Mouse (Mus musculus) kidney, embryonic 14.5 days (tissue): ENCODE data around the gene Eef1g. TPM values are rescaled to one million over a fixed set of nuclear protein-coding genes. Genes with fewer than 3 reads are reported as not detected.
A peak's percentile ranks its signal among the peaks of the same experiment; 100 is the strongest.

Source experiments
- ATAC-seq: fragments of 200-750 bp; cut with Nextera tagmentation; 2 replicates; pipeline ENCODE4 v1.8.0; 2017; ENCODE audit warnings: moderate number of reproducible peaks, mild to moderate bottlenecking, moderate TSS enrichment, moderate library complexity; ENCODE audit not compliant: low FRiP score, low TSS enrichment
- H3K27ac ChIP-seq: fragments of 300-500 bp; sonication (generic); 2 replicates; pipeline ENCODE4 v1.5.1; 2014; ENCODE audit warnings: low read depth, mild to moderate bottlenecking, low read length, moderate library complexity, mixed read lengths
- H3K27me3 ChIP-seq: fragments of 300-500 bp; sonication (generic); 2 replicates; pipeline ENCODE4 v1.6.1; 2014; ENCODE audit warnings: mild to moderate bottlenecking, low read length; ENCODE audit not compliant: control insufficient read depth, insufficient read depth
- H3K36me3 ChIP-seq: fragments of 300-500 bp; sonication (generic); 2 replicates; pipeline ENCODE4 v1.6.1; 2014; ENCODE audit warnings: low read length, mixed read lengths; ENCODE audit not compliant: control insufficient read depth, insufficient read depth
- H3K4me1 ChIP-seq: fragments of 300-500 bp; sonication (generic); 2 replicates; pipeline ENCODE4 v1.6.1; 2014; ENCODE audit warnings: low read length, mixed read lengths; ENCODE audit not compliant: control insufficient read depth, insufficient read depth
- H3K4me2 ChIP-seq: fragments of 300-500 bp; sonication (generic); replicated peaks from 2 replicates; pipeline ENCODE4 v1.6.1; 2014; ENCODE audit warnings: low read depth, mild to moderate bottlenecking, low read length
- H3K4me3 ChIP-seq: fragments of 300-500 bp; sonication (generic); 2 replicates; pipeline ENCODE4 v1.5.1; 2014; ENCODE audit warnings: mild to moderate bottlenecking, low read length
- H3K9ac ChIP-seq: fragments of 300-500 bp; sonication (generic); 2 replicates; pipeline ENCODE4 v1.6.1; 2014; ENCODE audit warnings: low read depth, mild to moderate bottlenecking, low read length, moderate library complexity
- H3K9me3 ChIP-seq: fragments of 300-500 bp; sonication (generic); 2 replicates; pipeline ENCODE4 v1.6.1; 2016; ENCODE audit warnings: low read length; ENCODE audit not compliant: control insufficient read depth
- WGBS: fragments of 180-500 bp; shearing (Covaris S2); extraction: QIAGEN DNeasy Blood & Tissue Kit; methylation state at CpG from one replicate; pipeline ENCODE4 v1.1.7; 2014; 5-methylcytosine and 5-hydroxymethylcytosine counted together
- polyA plus RNA-seq: library from polyadenylated mRNA; unstranded; fragments of >200 nt; fragmentation: Nextera tagmentation; extraction: Ambion mirVana; gene quantifications from 2 replicates; pipeline ENCODE4 v1.2.1, GENCODE M21; 2014

Gene Eef1g
- polyA plus RNA-seq, 1 experiment from 2014 or later, result 516 TPM

GRCm38 (mm10) chr19:8974638-8975037 is 7.8 kb downstream of the Eef1g start:
- no peaks in the 10 kb centered on the region for H3K27me3 ChIP-seq
- no peak for ATAC-seq
- H3K4me1 ChIP-seq, result no peaks in the 10 kb centered on the region
- no peak overlapping the region for H3K27ac ChIP-seq
- no peak overlapping the region for H3K4me3 ChIP-seq
- no peaks in the 10 kb centered on the region for H3K9me3 ChIP-seq
- no peak overlapping the region for H3K9ac ChIP-seq
- peaks cover 99% of the 10 kb centered on the region for H3K36me3 ChIP-seq
- H3K4me2 ChIP-seq, result no peak overlapping the region
- 89% methylated on average over 1 of the region's 1 CpGs for WGBS

GRCm38 (mm10) chr19:8975491-8975890 is 8.7 kb downstream of the Eef1g start:
- Histone ChIP-seq H3K36me3 (peaks cover 99% of the 10 kb centered on the region), H3K4me3 (no peak overlapping the region), H3K9ac (no peak overlapping the region), H3K27me3 (no peaks in the 10 kb centered on the region), H3K4me2 (no peak overlapping the region), H3K9me3 (no peaks in the 10 kb centered on the region), H3K27ac (no peak overlapping the region), H3K4me1 (no peaks in the 10 kb centered on the region)
- 97% methylated on average over 2 of the region's 2 CpGs for WGBS
- ATAC-seq, result no peak

- H3K27ac ChIP-seq, result no peak overlapping the region
- peaks cover 90% of the 10 kb centered on the region for H3K36me3 ChIP-seq
- H3K9ac ChIP-seq, result no peak overlapping the region
- H3K4me1 ChIP-seq, result no peaks in the 10 kb centered on the region
- peak; percentile 77 for ATAC-seq
- no peaks in the 10 kb centered on the region for H3K27me3 ChIP-seq
- no peak overlapping the region for H3K4me3 ChIP-seq
- H3K9me3 ChIP-seq, result no peaks in the 10 kb centered on the region
- 36% methylated on average over 3 of the region's 3 CpGs for WGBS
- no peak overlapping the region for H3K4me2 ChIP-seq
Observed at GRCm38 (mm10) chr19:8976535-8976934, 9.7 kb downstream of the Eef1g start.

GRCm38 (mm10) chr19:8980771-8981170 is 13.9 kb downstream of the Eef1g start:
- Histone ChIP-seq H3K9me3 (no peaks in the 10 kb centered on the region), H3K27me3 (no peaks in the 10 kb centered on the region), H3K36me3 (peaks cover 48% of the 10 kb centered on the region), H3K4me2 (no peak overlapping the region), H3K4me1 (no peaks in the 10 kb centered on the region; the same call in 1 of the 2 replicates), H3K27ac (no peak overlapping the region), H3K9ac (no peak overlapping the region), H3K4me3 (no peak overlapping the region)
- no peak for ATAC-seq
- 51% methylated on average over 5 of the region's 5 CpGs for WGBS

GRCm38 (mm10) chr19:8981450-8982168 is 14.8 kb downstream of the Eef1g start:
- Histone ChIP-seq H3K27ac (no peak overlapping the region), H3K9ac (no peak overlapping the region), H3K4me3 (no peak overlapping the region), H3K4me2 (no peak overlapping the region), H3K27me3 (no peaks in the 10 kb centered on the region), H3K36me3 (peaks cover 40% of the 10 kb centered on the region), H3K9me3 (no peaks in the 10 kb centered on the region), H3K4me1 (no peaks in the 10 kb centered on the region; the same call in 1 of the 2 replicates)
- WGBS, result 88% methylated on average over 2 of the region's 2 CpGs
- ATAC-seq, result no peak

GRCm38 (mm10) chr19:8982303-8983149 is 15.7 kb downstream of the Eef1g start:
- Histone ChIP-seq H3K9me3 (no peaks in the 10 kb centered on the region), H3K4me1 (no peaks in the 10 kb centered on the region; the same call in 1 of the 2 replicates), H3K9ac (no peak overlapping the region), H3K4me3 (no peak overlapping the region), H3K27ac (no peak overlapping the region), H3K4me2 (no peak overlapping the region), H3K36me3 (peaks cover 31% of the 10 kb centered on the region), H3K27me3 (no peaks in the 10 kb centered on the region)
- no peak for ATAC-seq
- 45% methylated on average over 5 of the region's 5 CpGs for WGBS

GRCm38 (mm10) chr19:8983150-8983650 is 16.4 kb downstream of the Eef1g start:
- H3K4me2 ChIP-seq, result no peak overlapping the region
- no peak overlapping the region for H3K9ac ChIP-seq
- H3K27me3 ChIP-seq, result no peaks in the 10 kb centered on the region
- H3K4me1 ChIP-seq, result peaks cover 2% of the 10 kb centered on the region
- H3K36me3 ChIP-seq, result peaks cover 24% of the 10 kb centered on the region
- H3K4me3 ChIP-seq, result no peak overlapping the region
- WGBS, result 33% methylated on average over 4 of the region's 4 CpGs
- H3K9me3 ChIP-seq, result no peaks in the 10 kb centered on the region
- ATAC-seq, result no peak
- no peak overlapping the region for H3K27ac ChIP-seq

GRCm38 (mm10) chr19:8984255-8984868 is 17.5 kb downstream of the Eef1g start:
- H3K4me3 ChIP-seq, result no peak overlapping the region
- no peak for ATAC-seq
- no peaks in the 10 kb centered on the region for H3K27me3 ChIP-seq
- peaks cover 7% of the 10 kb centered on the region for H3K4me1 ChIP-seq
- H3K36me3 ChIP-seq, result peaks cover 13% of the 10 kb centered on the region
- H3K9ac ChIP-seq, result no peak overlapping the region
- no peak overlapping the region for H3K4me2 ChIP-seq
- WGBS, result 28% methylated on average over 7 of the region's 7 CpGs
- H3K27ac ChIP-seq, result no peak overlapping the region
- H3K9me3 ChIP-seq, result no peaks in the 10 kb centered on the region
